27 mouse cellular contexts compared by ENCODE assay signal in genomic region chr6:22403736-22404135, GRCm38 (mm10). TPM values are rescaled to one million over a fixed set of nuclear protein-coding genes. Genes with fewer than 3 reads are reported as not detected.
DNase-seq lines count a peak whose midpoint lies in the region; ATAC-seq lines count a peak whose summit lies in the region.
"Had no signal": no experiment of that assay in that cellular context is flagged by ENCODE, and none has a peak within 500 bp of the region (broad histone marks: within the 10 kb centered on the region; RNA-seq: fewer than 3 reads in every experiment).

No protein-coding gene starts in this region.

- H3K4me1 ChIP-seq in hindbrain, embryonic 16.5 days (ENCODE audit: control insufficient read depth, insufficient read depth, low read depth, low read length): no peaks in the 10 kb centered on the region
- H3K4me1 ChIP-seq in hindbrain, embryonic 12.5 days: no peaks in the 10 kb centered on the region
- H3K4me1 ChIP-seq: embryonic facial prominence, embryonic 12.5 days; embryonic facial prominence, embryonic 15.5 days; heart, embryonic 13.5 days; hindbrain, embryonic 15.5 days; intestine, embryonic 15.5 days had no signal

- H3K4me2 ChIP-seq in hindbrain, embryonic 16.5 days (ENCODE audit: low read length): no peak overlapping the region
- H3K4me2 ChIP-seq in hindbrain, embryonic 12.5 days (replicated peaks): no peak overlapping the region
- H3K4me2 ChIP-seq: embryonic facial prominence, embryonic 12.5 days; embryonic facial prominence, embryonic 15.5 days; heart, embryonic 13.5 days; hindbrain, embryonic 15.5 days; intestine, embryonic 15.5 days had no signal

- DNase-seq in adrenal gland, adult 2 months: peak; percentile 40
- DNase-seq in adrenal gland, postnatal 25 days: no peak
- DNase-seq in adrenal gland, postnatal 14 days: peak; percentile 60
- no peak for DNase-seq in cerebellum, postnatal 10 days
- DNase-seq: B cell, adult 2 months; cerebellum, adult 18-20 months; cerebellum, adult 9-10 months; cerebellum, postnatal 25 days; forebrain, postnatal 0 days; gastrocnemius, adult 2 months; gastrocnemius, postnatal 14 days; heart, adult 18-20 months; heart, postnatal 14 days; heart, postnatal 4 days; kidney, adult 11 months; kidney, adult 8-10 months had no signal

- H3K27ac ChIP-seq in hindbrain, embryonic 16.5 days (ENCODE audit: low read depth, low read length): no peak overlapping the region
- no peak overlapping the region for H3K27ac ChIP-seq in hindbrain, embryonic 12.5 days
- H3K27ac ChIP-seq: embryonic facial prominence, embryonic 12.5 days; embryonic facial prominence, embryonic 15.5 days; gastrocnemius, adult 2 months; heart, embryonic 13.5 days; hindbrain, embryonic 15.5 days; intestine, embryonic 15.5 days had no signal

- no peaks in the 10 kb centered on the region for H3K36me3 ChIP-seq in hindbrain, embryonic 16.5 days (ENCODE audit: control insufficient read depth, insufficient read depth, low read length)
- H3K36me3 ChIP-seq in hindbrain, embryonic 12.5 days: no peaks in the 10 kb centered on the region
- H3K36me3 ChIP-seq: embryonic facial prominence, embryonic 12.5 days; embryonic facial prominence, embryonic 15.5 days; G1E; heart, embryonic 13.5 days; hindbrain, embryonic 15.5 days; intestine, embryonic 15.5 days had no signal

- no peaks in the 10 kb centered on the region for H3K9me3 ChIP-seq in hindbrain, embryonic 16.5 days (ENCODE audit: control insufficient read depth, low read length)
- H3K9me3 ChIP-seq in hindbrain, embryonic 12.5 days (replicated peaks): no peaks in the 10 kb centered on the region
- H3K9me3 ChIP-seq: embryonic facial prominence, embryonic 12.5 days; embryonic facial prominence, embryonic 15.5 days; G1E; heart, embryonic 13.5 days; hindbrain, embryonic 15.5 days; intestine, embryonic 15.5 days had no signal

- WGBS in hindbrain, embryonic 16.5 days: 64% methylated on average over 5 of the region's 5 CpGs
- WGBS in hindbrain, embryonic 12.5 days: 69% methylated on average over 5 of the region's 5 CpGs

- no peaks in the 10 kb centered on the region for H3K27me3 ChIP-seq in hindbrain, embryonic 16.5 days (replicated peaks; ENCODE audit: control insufficient read depth, insufficient read depth, low read length)
- H3K27me3 ChIP-seq in hindbrain, embryonic 12.5 days: no peaks in the 10 kb centered on the region
- H3K27me3 ChIP-seq: CH12.LX; embryonic facial prominence, embryonic 12.5 days; embryonic facial prominence, embryonic 15.5 days; heart, embryonic 13.5 days; hindbrain, embryonic 15.5 days; intestine, embryonic 15.5 days; Patski had no signal

- H3K4me3 ChIP-seq in hindbrain, embryonic 16.5 days (ENCODE audit: low read length): no peak overlapping the region
- no peak overlapping the region for H3K4me3 ChIP-seq in hindbrain, embryonic 12.5 days
- H3K4me3 ChIP-seq: embryonic facial prominence, embryonic 12.5 days; embryonic facial prominence, embryonic 15.5 days; gastrocnemius, adult 2 months; heart, embryonic 13.5 days; hindbrain, embryonic 15.5 days; intestine, embryonic 15.5 days had no signal

- peak; percentile 56; the same call in 1 of the 2 replicates for ATAC-seq in hindbrain, embryonic 16.5 days
- no peak for ATAC-seq in hindbrain, embryonic 12.5 days (ENCODE audit: low FRiP score)
- ATAC-seq: forebrain, embryonic 14.5 days; forebrain, postnatal 0 days; intestine, embryonic 15.5 days; Patski had no signal

- H3K9ac ChIP-seq in hindbrain, embryonic 16.5 days (ENCODE audit: low read depth, low read length): no peak overlapping the region
- H3K9ac ChIP-seq in hindbrain, embryonic 12.5 days: no peak overlapping the region
- H3K9ac ChIP-seq: embryonic facial prominence, embryonic 12.5 days; embryonic facial prominence, embryonic 15.5 days; forebrain, postnatal 0 days; heart, embryonic 13.5 days; hindbrain, embryonic 15.5 days; intestine, embryonic 15.5 days had no signal

RNA-seq across cellular contexts. Expression of gene Fam3c, which starts 47.7 kb away (rescaled TPM):
- total RNA-seq in adrenal gland, adult 2 months (2021): 10 to 100 TPM; 35.9 to 56.1 TPM
- 1.2 and 2.4 TPM in 2 replicates for polyA plus RNA-seq in adrenal gland, adult 2 months (2012; rRNA removed)
- 37.9 and 53.0 TPM in 2 replicates for total RNA-seq in adrenal gland, postnatal 25 days (2021)
- polyA plus RNA-seq in hindbrain, embryonic 16.5 days (2015; fragmentation: Nextera tagmentation; extraction: Ambion mirVana): 98.2 and 104 TPM in 2 replicates
- polyA plus RNA-seq in hindbrain, embryonic 12.5 days (2016; fragmentation: Nextera tagmentation; extraction: Ambion mirVana): 33.8 and 43.1 TPM in 2 replicates
- total RNA-seq in adrenal gland, postnatal 14 days (2021): 47.7 and 52.0 TPM in 2 replicates

Comparison
In these comparisons a context has a peak if more than half of its experiments do, and no peak if none do; other contexts are left out.
1. DNase-seq: peak in adrenal gland, adult 2 months (single experiment) and adrenal gland, postnatal 14 days (single experiment); none in adrenal gland, postnatal 25 days (single experiment) and cerebellum, postnatal 10 days (0 of 2).